Mouse (Mus musculus) T-helper 2 cell (primary cell): ENCODE results near the gene Trim2.

Source experiments
- in situ Hi-C: fragments of 300-600 bp; cut with MboI, MseI; formaldehyde crosslinking; loops from one replicate; pipeline ENCODE4 v1.15.1; 2025; ENCODE audit warnings: high pct_unique_total_duplicates

Gene Trim2

DNA sequence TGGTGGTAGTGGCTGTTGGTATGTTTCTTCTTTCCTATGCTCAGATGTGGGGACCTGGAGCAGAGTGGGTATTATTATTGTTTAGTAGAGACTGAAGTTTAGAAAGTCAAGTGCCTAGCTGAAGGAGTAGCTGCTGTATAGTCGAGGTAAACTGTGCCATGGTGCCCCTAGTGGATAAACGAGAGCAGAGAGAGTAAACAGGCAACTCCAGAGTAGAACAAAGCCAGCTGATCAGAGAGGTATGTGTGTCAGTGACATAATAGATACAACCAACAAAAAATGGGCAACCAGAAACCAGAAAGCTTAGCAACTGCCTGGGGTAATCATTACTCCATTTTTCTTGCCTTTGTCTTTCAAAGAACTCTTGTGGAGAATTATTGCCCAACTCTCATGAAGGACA is 81.7 kb downstream of the Trim2 start:
- in situ Hi-C loops: no loop called here

DNA sequence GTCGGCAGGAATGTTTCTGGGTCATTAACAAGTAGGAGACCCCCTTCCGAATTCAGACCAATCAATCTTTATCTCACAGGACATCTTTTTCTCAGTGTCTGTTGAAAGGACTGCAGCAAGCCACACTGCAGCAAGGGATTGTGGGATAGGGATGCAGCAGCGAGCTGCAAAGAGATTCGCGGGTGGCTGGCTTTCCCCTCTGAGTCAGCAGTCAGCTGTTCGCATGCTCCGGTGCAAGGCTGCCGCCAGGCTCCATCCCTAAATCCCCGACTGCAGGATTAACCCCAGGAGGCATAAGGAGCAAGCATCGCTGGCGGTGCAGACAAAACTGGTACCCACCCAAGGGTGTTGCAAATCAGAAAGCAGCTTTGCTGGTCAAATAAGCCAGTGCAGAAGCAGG is 85.9 kb downstream of the Trim2 start:
- in situ Hi-C loops: no loop called here

DNA sequence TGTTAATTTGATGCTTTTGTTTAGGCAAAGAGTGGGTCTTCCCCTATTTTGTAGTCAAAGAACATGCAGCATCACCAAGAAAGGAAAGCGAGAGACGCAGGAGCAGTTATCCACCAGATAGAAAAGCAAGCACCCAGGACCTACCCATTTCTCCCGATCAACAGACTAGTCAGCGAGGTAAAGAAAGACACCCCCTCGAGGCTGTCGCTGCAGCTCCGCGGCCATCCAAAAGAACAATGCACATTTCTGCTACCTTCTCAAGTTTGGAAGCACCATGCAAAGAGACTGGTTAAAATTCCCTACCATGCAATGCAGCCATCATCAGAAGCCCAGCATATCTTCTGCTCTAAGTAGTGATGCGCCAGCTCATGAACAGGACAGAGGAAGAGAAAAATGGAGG is 86.4 kb downstream of the Trim2 start:
- in situ Hi-C loops: no loop called here

DNA sequence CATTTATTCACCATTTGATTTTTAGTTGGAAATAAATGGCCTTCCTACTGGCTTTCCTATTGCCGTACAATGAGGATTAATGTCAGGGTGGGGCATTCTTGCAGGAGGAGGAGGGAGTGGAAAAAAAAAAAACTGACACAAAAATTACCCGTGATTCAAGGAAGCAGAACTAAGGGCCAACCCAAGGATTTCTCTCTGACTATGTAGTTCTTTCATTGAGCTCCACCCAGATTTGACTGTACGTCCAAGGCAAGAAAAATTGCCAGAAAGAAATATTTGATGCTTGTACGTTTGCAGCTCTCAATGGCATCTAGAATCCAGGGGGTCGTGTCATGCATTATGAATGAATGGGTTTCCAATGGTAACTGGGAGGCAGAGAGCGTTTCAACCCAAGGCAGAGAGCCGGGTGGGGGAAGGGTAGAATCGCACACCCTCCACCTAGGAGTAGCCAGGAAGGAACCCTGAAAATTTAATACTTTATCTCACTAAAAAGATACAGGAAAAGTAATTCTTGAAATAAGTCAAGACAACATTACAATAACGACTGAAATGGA is 86.9 kb downstream of the Trim2 start:
- in situ Hi-C loops: no loop called here

DNA sequence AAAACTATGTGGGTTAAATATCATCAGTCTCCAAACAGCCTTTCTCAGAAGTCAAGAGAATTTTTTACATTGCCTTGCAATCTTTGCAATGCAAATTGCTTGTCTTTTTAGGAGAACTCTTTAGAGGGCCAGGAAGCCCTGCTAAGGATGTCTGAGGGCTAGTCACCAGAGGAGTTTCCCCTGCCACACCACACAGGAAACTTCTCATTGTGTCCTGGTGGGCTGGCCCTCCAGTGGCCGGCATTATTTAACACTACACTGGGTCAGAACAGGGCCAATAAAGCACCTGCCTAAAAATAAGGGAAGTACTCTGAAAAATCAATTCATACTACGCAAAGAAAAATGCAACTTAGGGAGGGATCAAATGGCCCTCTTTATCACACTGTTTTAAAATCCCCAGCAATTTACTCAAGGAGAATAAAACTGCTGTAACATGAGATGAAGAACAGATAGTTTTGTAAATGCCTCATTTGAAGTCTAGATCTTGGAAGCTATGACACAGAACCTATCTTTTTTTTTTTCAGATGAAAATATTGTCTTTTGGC is 87.4 kb downstream of the Trim2 start:
- in situ Hi-C loops: no loop called here

DNA sequence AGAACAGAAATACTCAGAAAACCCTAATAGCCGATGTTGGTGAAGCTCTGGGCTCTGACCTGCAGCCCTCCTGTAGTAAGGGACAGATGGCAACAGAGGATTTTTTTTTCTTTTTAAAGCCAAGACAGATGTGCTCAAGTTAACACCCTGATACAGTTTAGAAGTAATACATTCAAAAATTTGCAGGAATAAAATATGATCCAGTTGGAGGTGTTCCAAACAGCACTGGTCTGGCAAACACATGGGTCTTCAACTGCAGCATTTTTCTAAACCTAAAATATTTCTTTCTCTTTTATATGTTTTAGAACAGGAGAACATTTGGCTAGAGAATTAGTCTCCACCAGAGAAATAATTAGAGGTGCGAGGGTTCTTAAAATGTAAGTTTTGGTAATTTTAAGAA is 88.2 kb downstream of the Trim2 start:
- in situ Hi-C loops: no loop called here

DNA sequence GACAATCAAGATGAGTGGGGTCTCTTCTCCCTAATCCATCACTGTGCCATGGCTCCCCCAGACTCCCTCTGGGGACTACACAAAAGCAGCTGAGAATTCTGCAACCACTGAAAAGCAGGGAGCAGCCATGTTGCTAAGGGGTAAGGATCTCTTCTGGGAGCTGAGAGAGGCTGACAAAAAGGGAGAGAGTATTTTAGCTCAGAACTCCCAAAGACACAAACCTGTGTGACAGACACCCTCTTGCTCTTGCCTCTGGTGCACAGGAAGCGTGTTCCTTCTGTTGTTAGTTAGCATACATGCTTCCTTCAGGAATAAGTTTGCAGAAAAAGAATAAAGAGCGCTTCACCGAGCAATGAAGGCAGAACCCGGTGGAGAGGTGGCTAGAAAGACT is 88.7 kb downstream of the Trim2 start:
- in situ Hi-C loops: no loop called here

DNA sequence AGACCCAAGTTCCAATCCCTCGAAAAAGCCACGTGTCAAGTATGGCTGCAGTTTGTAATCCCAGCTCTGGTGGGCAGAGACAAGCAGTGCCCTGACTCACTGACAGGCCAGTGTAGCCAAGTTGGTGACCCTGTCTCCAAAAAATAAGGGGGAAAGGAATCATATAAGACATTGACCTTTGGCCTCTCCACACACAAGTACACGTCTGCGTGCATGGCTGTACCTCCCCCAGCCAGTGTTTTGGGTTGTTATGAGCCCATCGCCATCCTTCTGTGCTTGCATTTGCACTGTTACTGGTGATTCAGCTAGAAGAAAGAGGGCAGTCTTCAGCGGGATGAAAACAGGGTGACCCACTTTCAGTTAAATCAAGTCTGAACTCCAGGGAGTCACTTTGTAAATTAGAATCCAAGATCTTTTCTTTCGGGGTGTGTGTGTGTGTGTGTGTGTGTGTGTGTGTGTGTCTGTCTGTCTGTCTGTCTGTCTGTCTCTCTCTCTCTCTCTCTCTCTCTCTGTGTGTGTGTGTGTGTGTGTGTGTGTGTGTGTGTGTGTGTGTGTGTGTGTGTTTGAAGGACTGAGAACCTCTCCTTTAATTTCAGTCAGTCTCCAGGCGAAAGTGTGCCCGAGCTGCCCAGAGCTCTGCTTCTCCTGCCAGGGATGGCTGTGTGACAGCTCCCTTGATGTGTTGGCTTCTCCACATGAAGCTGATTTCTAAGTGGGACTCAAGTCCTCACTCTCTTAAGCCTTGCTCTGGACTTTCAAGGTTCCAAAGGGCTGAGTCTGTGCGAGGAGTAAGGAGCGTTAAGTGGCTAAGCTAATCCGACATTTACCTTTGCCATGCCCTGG is 89.3 kb downstream of the Trim2 start:
- in situ Hi-C loops: no loop called here

DNA sequence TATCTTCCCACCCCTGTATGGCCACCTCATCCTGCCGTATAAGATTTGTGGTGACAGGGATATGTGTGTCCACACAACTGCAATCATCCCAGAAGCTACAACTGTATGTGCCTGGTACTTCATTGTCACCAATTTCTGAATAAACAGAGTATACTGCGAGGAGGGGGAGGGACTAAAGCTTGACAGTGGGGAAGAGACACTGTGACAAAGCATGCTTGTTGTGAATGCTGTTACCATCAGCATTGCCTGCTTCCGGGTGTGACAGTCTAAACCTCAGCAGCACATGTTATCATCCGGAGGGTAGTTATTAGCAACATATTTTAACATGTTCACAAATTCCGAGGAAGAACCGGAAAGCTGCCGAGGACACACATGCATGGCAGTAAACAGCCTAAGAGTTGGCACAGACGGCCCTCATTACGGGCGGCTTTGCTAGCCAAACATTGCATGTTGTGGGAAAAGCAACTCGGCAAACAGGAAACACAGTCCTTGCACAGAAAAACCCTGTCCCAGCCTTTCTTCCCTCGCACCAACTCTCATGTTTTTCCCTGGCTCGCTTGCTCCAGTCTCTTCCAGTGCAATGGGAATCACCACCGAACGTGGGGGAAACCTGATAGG is 90.8 kb downstream of the Trim2 start:
- in situ Hi-C loops: no loop called here

DNA sequence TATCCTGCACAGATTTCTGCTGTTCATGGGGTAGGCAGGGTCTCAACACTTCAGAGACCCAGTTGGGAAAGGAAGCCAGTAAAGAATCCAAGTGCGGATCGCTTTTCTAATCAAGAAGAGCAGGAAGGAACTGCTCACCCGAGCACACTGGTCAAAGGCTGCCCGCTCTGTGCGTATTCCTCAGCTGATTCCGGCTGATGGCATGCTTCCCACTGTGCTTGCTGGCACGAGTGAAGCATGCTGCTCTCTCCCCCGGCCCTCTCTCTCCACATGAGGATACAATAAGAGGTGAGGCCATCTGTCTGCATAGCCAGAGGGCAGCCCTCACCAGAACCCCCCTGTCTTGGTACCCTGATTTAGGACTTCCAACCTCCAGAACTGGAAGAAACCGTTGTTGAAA is 91.4 kb downstream of the Trim2 start:
- in situ Hi-C loops: no loop called here

DNA sequence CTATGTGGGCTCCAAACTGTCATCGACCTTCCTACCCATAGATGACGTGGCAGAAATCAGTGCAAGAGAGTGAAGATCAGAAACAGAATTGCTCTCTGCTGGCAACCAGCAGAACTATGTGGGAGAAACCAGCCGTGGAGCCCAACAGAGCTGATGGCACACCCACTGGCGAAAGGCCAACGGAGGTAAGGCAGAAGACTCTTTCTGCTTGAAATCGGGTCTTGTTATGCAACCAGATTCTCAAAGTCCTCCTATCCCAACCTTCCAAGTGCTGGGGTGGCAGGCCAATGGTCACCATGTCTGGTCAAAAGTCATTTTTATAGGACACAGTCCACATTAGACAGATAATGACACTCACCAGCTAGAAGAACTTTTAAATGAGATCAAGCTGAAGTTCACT is 92.2 kb downstream of the Trim2 start:
- in situ Hi-C loops: no loop called here

DNA sequence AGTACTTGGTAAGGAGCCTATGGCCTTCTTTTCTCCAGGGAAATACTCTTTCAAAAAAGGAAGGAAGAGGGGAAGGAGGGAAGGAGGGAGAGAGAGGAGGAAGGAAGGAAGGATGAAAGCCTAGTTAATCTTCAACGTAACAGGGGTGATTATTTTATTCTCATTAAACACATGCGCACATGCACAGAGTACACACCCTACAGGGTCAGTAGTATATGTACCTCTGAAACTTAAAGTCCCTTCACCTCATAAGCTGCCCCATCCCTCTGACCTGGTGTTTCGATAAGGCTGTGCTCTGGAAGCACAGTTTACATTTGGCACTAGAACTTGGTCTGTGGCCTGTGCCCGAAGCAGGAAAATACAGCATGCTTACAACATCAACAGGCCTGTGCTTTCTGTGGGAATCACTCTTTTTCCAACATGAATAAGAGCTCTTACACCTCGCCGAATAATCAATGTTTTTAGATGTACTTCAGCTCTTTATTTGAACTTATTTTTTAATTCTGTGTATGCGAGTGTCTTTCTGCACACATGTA is 95.3 kb downstream of the Trim2 start:
- in situ Hi-C loops: no loop called here

DNA sequence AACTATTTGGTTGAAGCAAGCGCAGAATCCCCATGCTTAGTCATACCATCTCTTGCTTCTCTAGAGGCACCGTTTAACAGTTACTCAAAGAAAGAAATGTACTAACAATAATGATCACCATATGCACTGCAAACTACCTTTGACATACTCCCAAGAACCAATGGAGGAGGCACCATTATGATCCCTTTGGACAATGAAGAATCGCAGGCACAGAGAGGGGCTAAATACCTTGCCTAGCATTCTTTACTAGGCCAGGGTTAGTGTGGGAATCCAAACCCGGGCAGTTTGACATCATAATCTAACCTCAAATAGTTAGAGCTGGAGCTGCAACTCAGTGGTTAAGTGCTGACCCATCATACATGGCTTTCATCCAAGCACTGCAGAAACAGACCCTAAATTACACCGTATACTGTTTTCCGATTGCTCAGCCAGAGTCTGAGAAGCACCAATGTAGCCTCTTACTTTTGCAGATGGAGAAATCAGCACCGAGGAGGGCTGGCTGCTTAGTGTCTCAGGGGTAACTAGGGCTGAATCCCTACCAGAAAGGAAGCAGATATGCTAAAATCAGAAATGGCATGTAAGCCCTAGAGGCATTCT is 97.7 kb downstream of the Trim2 start:
- in situ Hi-C loops: no loop called here

DNA sequence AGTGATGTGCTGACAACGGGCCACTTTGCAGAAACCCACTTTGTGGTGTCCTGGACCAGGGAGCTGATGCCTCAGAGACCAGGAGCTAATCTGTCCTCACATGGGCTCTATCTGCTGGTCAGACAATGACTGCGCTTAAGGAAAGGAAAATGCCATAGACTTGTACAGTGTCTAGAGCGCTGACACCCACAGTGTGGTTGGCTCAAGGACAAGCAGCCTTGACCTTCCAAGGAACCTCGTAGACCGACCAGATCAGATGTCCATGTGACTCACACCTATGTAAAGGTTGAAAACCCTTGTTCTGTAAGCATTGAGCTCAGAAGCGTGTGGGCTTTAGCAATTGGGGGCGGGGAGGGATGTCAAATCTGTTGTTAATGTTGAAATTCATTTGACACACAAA is 98.2 kb downstream of the Trim2 start:
- in situ Hi-C loops: no loop called here

DNA sequence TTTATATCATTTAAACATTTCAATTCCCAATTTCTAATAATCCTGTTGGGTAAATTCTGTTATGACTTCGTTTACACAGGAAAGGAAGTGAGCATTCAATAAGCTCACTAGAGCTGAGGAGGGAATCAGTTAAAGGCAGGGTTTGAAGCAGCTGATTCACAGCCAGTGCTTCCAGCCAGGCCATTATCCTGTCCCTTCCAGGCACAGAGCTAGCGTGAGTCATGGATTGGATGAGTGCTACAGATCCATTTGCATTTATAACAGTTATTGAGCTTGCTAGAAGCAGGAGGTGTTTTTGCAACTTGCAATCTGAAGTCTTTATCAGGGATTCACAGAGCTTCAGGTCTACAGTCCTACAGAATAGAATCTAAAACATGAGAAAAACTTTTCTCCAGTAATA is 99.3 kb downstream of the Trim2 start:
- in situ Hi-C loops: no loop called here

DNA sequence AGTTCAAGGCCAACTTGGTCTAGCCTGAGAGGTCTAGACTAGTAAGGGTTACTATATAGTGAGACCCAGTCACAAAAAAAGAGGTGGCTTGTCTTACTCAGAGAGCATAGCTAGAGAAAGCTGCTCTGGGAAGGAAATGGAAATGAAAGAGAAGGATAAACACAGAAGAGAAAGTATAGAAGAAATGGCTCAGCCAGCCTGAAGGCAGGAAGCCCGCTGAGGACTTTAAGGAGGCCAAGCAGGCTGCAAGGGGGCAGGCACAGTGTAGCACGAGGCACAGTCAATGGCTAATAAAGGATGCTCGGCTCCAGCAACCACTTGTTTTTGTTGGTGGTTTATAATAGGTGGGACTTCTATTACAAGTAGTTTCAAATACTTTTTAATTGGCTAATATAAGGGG is 100.6 kb downstream of the Trim2 start:
- in situ Hi-C loops: no loop called here

DNA sequence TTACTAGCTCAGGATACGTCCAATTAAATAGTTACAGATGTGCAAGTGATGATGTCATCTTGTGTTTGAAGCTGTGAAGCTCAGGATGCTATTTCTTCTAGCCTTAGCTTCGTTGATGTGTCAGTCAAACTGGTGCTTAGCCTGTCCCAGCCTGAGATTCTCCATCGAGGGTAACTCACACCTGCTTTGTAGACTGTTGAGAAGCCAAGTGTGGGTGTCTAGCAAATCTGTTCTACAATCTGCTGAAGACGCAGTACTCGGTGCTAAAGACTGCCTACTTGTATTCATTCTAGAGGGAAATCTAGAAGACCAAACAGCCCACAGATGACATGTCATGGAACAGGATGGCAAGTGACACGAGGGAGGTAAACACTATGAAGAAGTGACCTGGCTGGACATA is 101.0 kb downstream of the Trim2 start:
- in situ Hi-C loops: no loop called here

DNA sequence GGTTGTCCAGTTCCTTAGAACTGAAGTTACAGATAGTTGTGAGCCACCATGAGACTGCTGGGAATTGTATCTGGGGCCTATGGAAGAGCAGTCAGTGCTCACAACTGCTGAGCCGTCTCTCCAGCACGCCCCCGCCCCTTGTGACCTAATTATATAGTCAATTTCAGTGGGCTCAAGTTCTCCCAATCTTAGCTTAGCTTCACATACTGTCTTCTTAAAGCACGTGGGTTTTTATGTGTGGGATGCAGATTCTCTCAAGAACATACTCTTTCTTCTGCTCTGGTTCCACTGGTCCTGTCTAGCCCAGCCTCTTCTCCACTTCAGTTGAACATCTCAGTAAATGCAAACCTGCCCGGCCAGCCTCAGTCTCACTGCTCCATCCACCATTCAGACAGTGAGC is 102.0 kb downstream of the Trim2 start:
- in situ Hi-C loops: no loop called here

DNA sequence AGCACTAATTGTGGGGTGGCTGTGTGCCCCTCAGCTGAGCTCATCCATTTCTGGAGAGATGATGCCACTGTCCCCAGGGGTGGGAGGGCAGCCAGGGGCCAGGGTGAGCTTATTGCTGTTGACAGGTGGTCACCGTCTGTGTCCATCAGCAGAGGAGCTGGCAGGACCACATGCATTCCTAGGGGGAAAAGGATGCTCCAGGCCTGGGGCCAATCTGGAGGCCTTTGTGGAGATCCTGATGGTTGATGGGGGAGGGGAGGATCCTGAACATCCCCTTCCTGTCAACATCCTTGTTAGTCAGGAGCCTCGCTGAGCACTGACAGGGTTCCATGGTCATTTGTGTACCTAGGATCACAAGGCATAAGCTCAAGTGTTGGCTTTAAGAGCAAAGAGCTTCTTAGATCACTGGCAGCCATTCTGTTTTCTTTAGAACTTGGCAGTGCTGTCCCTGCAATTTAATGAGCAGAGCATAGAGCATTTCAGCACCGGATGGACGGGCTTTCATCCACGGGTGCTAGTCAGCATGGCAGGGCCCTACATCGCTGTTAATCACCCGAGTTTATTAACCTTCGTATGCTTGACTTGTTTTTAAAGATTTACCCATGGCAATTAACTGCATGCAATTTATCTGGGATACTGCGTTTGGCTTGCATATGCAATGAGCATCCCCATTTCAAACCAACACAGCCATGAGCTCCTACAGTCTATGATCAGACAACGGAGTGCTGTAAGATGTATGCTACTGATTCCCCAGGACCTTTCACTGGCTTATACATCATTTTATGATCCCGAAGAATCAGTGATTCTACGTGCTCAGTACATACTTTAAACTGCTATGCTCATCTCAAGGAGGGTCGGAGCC is 105.9 kb downstream of the Trim2 start:
- in situ Hi-C loops: no loop called here

DNA sequence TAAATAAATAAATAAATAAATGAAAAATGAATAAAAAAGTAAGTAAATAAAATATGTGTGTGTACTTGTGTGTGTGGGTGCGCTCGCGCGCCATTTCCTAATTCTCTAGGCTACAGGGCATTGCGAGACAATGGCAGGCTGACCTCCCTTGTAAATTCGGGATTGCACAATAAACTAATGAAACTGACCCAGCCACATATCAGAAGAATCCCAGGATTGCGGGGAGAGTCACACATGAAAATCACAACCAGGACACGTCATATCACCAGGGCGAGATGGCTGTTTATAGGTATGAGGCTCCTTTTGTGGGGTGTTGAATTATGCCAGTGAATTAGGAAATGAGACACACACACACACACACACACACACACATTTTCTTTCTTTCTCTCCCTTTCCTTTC is 107.2 kb downstream of the Trim2 start:
- in situ Hi-C loops: no loop called here

DNA sequence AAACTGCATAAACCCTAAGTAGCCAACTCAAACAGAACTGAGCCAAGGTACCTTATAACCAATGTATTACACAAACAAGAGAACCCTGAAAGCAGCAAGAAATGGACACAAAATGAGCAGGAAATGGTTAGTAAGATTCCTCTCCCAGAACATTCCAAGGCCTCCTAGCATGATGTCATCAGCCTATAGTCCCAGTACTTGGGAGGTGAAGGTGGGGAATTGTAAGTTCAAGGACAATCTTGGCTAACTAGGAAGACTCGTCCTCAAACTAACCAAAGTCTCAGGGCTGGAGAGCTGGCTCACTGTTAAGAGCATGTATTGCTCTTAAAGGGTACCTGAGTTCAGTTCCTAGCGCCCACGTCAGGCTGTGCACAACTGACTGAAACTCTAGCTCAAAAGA is 108.4 kb downstream of the Trim2 start:
- in situ Hi-C loops: no loop called here
